Mouse (Mus musculus): ENCODE results near the gene Mrtfb.

Mrtfb gene

DNA sequence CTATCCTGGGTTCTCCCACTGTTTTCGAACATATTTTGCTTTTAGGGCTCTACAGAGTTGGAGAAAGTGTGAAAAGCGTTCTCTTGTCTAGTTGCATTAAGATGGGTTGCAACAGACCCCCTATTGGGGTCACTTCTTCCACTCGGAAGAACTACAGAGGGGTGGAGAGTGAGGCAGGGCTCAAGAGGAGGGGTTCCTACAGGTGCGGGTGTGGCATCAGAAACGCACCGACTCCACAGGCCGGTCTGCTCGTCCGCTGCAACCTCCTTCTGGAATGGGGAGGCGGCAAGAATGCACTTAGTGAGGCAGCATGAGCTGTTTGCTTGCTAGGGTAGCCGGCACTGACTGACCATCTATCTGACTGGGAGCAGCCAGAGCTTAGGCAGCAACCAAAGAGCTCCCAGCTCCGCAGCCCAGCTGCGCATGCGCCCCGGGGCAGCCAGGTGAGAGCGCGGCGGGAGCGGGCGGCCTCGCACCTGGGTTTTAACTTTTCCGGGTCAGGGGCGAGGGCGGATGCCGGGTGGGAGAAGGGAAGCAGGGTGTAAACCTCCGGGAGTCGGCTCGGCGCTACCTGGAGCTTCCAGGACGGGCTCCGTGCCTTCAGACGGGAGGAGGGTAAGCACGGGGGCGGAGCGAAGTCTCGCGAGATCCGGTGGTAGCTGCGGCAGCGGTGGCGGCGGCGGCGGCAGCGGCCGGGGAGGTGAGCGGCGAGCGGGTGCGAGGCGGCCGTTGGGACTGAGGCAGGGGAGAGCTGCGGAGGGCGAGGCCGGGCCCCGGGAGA, at the start of gene Mrtfb:
TSS of gene Mrtfb (plus strand) at position 627 of the 781 bp plus-strand sequence.
- in situ Hi-C loops (cut with MboI; ENCODE audit: unreplicated experiment in 2 of 2) = loop anchor here in 1 of 2 experiments (10.0 kb wide), 1 partner anchor 179 kb away; no protein-coding TSS in a partner anchor

DNA sequence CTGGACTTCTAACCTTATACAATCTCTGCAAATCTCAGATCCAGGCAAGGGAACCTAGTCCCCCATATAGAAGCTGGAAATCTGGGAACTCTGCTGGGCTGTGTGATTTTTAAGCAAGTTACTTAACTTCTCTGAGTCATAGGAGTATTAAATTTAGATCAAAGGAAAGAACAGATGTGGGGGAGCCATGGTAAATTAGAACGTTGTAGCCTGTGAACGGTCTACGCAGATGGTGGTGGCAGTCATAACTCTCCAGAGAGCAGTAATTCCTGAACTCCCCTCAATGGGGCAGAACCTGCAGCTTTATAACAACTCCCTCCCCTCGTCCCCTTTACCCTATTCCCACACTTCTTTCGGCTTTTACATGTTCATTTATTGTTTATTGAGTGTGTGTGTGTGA, 48.6 kb upstream of the Mrtfb start:
- in situ Hi-C loops (cut with MboI; ENCODE audit: unreplicated experiment in 2 of 2) = no loop called here

DNA sequence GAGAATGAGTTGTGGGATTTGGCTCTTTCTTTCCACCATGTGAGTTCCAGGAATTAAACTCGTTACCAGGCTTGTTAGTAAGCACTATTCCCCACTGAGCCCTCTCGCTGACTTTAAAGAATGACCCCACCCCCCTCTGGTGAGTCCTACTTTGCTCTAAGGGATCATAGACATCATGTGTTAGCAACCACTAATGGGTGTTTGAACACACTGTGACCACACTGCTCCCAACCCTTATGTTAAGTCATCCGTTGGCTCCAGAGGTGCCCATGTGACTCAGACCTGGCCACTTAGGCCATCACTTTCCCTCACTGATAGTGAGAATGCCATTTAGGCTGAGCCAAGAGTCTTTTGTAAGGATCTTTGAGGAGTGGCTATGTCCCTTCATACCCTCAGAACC, 48.2 kb upstream of the Mrtfb start:
- in situ Hi-C loops (cut with MboI; ENCODE audit: unreplicated experiment in 2 of 2) = no loop called here

DNA sequence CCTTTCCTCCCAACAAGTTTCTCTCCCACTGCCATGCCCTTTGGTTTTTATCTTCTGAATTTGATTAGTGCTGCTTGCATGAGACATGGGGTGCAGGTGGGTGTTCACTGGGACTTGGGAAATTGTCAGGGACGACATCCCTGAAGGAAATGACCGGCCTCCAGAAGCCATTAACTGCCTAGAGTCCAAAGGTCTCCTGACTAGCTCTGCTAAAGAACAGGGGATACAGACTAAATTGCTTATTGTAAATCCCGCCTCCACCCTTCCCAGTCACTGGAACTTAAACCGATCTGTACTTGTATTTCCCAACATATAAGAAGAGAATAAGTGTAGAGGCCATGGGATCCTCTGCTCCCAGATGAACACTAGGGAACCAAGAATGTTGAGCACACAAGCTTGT, 43.5 kb upstream of the Mrtfb start:
- in situ Hi-C loops (cut with MboI; ENCODE audit: unreplicated experiment in 2 of 2) = no loop called here

DNA sequence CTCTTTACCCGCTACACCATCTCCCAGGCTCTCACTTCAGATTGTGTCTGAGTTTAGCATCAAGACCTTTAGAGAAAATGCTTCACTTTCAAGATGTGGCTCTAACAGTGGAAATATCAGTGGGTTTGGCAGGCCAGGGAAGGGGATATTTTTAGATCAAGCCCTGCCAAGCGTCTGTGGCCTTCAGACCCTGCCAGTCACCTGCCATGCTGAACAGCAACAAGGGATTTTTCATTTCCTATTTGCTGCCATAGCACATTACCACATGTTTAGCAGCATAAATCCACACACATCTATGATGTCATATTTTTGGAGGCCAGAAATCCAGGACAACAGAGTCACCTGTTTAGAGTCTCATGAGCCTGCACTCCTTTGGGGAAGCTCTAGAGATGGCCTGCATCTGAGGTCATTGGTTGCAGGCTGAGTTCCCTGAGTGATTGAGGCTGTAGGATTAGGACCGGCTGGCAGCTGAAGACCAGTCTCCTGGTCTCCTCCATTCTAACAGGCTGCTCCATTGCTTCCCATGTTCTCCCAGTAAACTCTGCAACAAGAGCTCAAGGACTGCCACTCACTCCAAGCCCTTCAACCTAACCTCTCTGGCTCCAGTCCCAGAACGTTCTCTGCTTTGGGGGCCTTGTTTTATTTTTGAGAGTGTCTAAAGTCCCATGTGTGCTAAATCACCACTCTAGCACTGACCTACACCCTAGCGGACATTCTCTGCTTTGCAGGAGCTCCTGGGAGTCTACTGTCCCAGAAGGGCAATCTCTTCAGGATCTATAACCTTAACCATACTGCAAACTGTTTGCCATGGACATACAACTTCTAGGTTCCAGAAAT, 39.9 kb upstream of the Mrtfb start:
- in situ Hi-C loops (cut with MboI; ENCODE audit: unreplicated experiment in 2 of 2) = no loop called here

DNA sequence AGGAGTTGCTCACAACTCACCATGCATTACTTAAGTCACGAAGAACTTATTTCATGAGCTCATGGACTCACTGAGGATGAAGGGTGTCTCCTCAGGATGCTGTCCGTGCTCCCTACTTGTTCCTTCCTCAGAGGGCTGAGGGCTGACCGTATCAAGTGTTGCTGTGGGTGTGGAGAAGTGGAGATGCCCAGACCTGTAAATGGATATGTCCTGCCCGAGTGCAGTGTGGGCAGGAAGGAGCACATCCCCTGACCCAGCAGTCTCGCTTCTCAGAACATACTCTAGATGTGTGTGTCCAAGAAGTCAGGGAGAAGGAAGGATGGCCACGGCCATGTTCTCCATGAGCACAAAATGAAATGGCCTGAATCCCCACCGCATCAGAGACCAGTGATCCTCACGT, 38.3 kb upstream of the Mrtfb start:
- in situ Hi-C loops (cut with MboI; ENCODE audit: unreplicated experiment in 2 of 2) = no loop called here

DNA sequence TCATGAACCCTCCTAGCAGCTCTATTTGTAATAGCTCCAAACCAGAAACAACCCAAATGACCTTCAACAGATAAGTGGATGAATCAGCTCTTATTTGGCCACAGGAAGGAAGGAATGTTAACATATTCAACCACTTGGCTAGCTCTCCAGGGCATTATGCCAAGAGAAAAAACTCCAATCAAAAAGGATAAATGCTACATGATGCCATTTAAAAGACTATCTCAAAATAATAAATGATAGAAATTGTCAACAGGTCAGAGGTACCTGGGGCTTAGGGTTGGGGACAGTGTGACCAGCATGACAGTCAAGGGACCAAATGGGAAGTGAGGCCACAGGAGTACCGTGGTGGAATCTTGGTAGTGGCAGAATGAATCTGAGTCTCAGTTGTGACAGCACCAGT, 34.8 kb upstream of the Mrtfb start:
- in situ Hi-C loops (cut with MboI; ENCODE audit: unreplicated experiment in 2 of 2) = no loop called here

DNA sequence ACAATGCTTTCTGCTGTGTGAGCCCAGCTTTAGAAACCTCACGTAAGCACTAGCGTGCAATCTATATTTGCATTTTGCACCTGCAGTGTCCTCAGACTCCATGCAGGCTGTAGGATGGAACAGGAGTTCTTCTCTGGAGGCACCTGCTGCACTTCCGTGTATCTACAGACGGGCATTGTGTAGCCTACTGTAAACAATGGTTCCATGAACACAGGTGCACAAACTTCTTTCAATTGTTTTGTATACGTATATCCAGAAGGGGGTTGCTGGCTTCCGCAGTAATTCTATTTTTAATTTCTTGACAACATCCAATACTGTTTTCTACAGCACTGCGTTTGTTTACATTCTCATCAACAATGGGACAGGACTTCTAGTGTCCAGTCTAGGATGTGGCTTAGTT, 24.2 kb upstream of the Mrtfb start:
- in situ Hi-C loops (cut with MboI; ENCODE audit: unreplicated experiment in 2 of 2) = no loop called here

DNA sequence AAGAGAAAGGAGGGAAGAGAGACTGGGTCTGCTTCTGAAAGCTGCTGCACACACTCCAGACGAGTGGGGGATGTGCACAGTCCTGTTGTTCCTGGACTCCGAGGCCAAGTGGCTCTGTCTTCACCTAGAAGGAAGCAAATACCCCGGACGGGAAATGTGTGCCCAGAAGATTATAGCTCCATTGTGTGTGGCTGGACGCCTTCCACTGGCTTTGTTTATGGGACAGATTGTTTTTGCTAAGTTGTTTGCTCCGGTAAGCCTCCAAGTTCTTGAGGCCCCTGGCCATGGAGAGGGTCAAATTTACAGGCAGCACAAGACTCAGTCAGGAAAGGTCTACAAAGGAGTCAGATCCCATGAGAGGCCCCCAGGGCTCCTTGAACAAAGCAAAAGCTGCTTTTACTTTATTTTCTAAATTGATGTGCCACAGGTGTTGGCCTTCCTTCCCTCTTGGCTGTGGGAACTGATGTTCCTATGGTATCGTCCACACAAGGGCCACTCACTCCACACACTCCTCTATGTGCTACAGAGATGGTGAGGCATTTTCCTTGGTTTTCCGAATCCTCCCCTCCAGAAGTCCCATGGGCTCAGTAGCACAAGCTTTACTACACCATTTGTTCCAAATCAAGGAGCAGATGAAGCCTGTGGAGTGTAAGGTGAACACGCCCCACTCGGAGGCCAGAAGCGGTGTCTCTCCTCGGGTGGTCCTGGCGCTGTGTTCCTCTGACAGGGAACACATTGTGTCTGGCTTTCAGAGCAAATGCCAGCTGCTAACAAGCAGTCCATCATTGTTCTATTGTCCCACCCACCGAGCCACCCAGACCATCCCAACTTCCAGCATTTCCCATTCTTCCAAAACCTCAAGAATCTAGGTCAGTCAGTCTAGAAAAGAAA, 23.1 kb upstream of the Mrtfb start:
- in situ Hi-C loops (cut with MboI; ENCODE audit: unreplicated experiment in 2 of 2) = no loop called here

DNA sequence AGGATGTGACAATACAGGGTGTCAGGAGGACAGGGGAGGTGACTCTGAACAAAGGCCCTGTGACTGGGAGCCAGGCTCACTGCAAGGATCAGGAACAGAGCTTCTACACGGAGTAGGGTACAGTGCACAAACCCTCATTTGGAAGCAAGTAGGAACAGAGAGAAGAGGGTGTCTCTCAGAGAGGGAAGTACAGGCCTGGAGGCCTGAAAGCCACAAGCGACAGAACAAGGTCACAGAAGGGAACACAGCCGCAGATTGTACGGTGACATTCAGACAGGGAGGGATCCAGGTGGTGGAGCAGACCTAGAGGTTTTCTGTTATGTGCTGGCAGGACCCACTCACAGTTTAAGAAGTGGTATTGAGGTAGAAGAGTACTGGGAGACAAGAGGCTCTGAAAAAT, 17.2 kb upstream of the Mrtfb start:
- in situ Hi-C loops (cut with MboI; ENCODE audit: unreplicated experiment in 2 of 2) = no loop called here

DNA sequence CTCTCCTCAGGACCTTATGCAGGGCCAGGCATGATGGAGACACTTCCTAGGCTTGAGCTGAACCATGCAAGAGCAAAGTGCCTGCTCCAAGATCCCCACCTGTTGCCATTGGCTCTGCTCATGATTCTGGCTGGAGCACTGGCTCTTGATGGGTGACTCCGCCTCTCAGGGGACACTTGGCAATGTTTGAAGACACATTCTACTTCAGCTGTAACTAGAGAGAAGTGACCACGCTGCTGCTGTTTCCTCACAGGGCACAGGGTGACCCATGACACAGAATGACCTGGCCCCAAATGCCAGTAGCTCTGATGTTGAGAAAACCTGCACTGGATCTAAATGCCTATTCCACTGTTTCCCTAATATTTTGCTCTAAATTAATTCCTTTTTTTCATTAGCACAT, 16.7 kb upstream of the Mrtfb start:
- in situ Hi-C loops (cut with MboI; ENCODE audit: unreplicated experiment in 2 of 2) = no loop called here

DNA sequence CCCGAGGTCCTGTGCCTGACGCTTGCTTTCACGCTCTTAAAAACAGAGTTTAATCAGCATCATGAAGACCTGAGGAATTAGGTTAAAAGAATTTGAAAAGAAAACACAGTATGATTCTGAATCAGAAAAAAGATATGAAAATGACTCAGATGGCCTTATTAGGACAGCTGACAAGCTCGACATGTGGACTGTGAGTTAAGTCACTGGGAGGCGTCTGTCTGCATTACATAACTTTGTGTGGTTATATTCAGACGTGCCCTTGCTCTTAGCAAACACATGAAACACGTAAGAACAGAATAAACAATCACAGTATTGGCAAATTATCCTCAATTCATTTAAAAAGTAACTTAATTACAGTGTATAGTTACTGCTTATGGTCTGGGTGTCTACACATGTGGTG, 16.0 kb upstream of the Mrtfb start:
- in situ Hi-C loops (cut with MboI; ENCODE audit: unreplicated experiment in 2 of 2) = no loop called here

DNA sequence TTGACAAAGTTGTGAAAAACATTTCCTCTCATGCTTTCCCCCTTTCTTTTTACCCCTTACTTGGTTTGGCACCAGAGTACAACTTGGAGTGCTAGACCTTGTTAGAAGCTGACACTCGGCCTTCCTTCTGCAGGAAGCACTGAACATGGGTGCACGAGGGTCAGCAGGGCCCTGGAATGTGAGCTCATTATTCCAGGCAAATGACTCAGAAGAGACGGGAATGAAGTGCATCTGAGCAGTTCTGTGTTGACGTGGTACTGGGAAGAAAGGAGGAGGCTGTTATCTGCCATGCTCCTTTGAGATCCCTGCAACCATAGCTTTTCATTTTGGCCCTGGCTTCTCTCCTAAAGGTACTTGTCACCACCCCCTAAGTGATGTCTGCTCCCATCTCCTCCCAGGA, 10.6 kb upstream of the Mrtfb start:
- in situ Hi-C loops (cut with MboI; ENCODE audit: unreplicated experiment in 2 of 2) = no loop called here

DNA sequence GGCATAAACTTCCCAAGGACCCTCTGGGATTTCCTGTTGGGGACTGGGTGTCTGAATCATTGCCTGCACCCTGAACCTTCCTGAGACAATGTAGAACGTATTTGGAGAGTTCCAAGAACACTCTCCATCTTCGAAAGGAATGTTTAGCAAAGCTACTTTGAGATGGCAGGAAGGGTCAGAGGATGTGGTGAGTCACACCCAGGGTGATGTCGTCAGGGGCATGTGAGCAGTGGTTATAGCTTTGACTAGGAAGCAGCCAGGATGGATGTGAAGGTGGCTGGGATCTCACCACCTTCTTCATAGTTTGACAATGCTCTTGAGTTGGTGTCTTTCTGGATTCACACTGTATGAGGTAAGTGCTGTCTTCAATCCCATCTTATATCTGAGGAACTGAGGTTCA, 9.4 kb upstream of the Mrtfb start:
- in situ Hi-C loops (cut with MboI; ENCODE audit: unreplicated experiment in 2 of 2) = no loop called here

DNA sequence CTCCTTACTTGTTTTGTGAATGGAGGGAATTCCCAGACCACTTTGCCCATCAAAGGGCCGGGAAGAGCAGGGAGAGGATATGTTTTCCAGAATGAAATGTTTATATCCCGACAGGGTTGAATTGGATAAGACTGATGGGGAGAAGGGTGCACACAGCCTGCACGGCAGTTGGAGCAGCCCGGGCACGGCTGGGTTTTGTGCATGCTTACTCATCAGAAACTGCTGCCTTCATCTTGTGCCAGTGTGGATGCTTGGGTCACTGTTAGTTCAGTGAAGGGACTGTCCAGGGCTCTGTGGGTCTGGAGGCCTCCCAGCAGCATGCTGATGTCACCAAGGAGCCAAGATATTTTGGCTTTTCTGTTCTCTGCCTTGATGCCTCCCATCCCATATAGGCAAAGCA, 6.2 kb upstream of the Mrtfb start:
- in situ Hi-C loops (cut with MboI; ENCODE audit: unreplicated experiment in 2 of 2) = loop anchor here in 1 of 2 experiments (10.0 kb wide), 1 partner anchor 185 kb away; no protein-coding TSS in a partner anchor

DNA sequence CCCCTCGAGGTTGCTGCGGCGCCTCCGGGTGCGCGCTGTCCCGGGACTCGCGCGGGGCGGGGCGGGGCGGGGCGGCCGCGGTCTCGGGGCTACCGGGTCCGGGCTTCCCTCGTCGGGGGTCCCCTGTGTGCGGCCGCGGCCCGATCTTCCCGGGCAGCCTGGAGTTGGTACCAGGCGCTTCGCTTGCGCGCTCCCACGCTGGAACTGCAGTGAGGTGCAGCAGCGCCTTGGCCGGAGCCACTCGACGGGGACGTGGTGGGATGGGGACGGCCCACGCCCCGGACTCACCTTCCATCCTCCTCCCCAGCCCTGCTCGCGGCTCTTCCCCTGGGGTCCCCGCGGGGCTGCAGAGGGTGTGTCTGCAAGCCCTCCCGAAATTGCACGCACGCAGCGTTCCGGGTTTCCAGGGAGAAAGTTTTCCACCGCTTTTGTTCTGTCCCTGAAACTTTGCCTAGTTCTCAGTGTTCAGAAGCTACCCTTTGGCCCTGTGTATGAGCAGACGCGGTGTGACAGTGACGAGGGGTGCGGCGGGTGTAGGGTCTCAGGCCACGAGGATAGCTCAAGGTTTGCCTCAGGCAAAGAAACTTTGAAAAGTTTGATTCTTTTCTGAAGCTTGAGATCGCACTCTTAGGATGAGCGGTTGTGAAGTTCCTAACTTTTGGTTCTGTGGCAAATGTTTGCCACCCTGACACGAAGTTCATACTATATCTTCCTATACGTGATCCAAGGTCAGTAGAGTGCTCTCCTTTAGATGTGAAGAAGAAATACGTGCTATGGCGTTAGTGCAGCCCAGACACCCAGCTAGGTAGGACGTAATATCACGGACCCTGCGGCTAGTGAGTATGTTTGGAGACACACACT, 616 bp downstream of the Mrtfb start:
- in situ Hi-C loops (cut with MboI; ENCODE audit: unreplicated experiment in 2 of 2) = loop anchor here in 1 of 2 experiments (10.0 kb wide), 1 partner anchor 178 kb away; no protein-coding TSS in a partner anchor

DNA sequence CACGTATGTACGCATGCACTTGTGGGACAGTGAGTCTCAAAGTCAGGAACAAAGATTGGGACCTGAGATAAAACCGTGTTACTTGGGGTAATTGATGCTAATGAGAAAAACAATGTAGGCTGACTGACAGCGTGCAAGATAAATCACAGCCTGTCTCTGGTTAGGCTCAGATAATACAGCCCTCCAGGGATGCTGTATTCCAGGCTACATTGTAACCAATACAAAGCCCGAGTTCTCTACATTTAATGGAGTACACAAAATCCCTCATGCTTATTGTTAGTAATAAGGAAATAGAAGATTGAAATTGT, 1.2 kb downstream of the Mrtfb start:
- in situ Hi-C loops (cut with MboI; ENCODE audit: unreplicated experiment in 2 of 2) = loop anchor here in 1 of 2 experiments (10.0 kb wide), 1 partner anchor 177 kb away; no protein-coding TSS in a partner anchor

DNA sequence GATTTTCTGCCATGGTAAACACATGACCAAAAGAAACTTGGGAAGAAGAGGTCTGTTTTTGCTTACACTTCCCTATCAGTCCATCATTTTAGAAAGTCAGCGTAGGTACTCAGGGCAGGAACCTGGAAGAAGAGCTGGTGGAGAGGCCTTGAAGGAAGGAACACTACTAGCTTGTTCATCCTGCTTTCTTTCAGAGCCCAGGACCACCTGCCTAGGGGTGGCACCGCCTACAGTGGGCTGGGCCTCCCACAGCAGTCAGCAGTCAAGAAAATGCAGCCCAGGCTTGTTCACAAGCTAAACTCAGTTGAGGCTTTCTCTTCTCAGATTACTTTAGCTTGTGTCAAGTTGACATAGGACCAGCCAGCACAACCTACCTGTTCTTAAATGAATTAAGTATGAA, 2.7 kb downstream of the Mrtfb start:
- in situ Hi-C loops (cut with MboI; ENCODE audit: unreplicated experiment in 2 of 2) = loop anchor here in 1 of 2 experiments (10.0 kb wide), 1 partner anchor 176 kb away; no protein-coding TSS in a partner anchor

DNA sequence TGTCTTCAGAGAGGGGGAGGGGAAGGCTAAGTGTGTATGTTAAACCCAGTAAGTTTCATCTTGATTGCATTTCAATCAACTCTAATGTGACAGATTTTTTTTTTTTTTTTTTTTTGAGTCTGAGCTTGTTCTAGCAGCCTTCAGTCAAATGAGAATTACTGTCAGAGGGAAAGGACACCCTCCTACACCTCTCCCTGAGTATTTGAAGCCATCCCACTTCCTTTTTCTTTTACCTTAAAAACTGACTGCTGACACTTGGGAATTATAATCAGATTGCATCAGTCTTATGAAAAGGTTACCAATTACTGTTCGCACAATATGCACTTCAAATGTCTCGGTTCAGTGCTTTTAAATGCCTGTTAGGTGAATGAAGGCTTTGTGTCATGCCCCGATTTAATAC, 10.0 kb downstream of the Mrtfb start:
- in situ Hi-C loops (cut with MboI; ENCODE audit: unreplicated experiment in 2 of 2) = no loop called here

DNA sequence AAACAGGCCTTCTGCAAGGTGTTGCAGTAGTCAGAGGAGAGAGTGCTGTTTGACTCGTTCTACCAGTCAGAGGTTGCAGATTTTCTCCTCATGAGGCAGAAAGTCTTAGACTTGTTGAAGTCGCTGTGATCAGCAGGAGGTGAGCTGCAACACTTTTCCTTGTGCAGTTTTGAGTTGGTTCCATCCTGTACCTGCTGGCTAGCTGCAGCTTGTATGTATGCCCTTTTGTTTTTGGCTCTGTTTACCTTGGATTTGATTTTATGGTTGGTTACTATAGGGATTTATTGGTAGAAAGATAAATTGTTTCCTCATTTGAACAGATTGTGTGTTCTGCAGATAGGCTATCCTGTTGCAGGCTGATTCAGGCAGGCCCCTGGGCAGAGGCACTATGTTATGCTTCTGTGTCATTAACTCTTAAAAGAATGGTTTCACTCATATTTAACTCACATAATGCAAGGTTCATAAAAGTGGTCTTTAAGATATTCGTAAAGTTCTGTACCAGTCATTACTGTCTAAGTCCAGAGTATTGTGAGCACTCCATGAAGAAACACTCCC, 11.1 kb downstream of the Mrtfb start:
- in situ Hi-C loops (cut with MboI; ENCODE audit: unreplicated experiment in 2 of 2) = no loop called here
